14 mouse cellular contexts compared by ENCODE assay signal in the genomic region with DNA sequence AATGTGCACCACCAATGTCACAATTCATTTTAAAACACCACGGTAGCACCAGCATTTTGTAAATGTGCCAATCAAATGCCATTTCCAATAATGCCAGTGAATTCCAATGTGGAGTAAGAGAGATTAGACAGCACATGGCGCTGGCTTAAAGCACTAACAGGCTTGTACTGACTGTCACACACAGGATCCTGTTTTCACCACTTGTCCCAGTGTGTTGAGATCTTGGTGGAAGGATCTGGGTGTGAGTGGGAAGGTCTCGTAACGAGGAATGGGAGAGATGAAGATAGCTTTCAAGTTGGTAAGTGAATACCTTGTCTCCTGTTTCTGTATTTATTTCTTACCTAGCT. TPM values are rescaled to one million over a fixed set of nuclear protein-coding genes. Genes with fewer than 3 reads are reported as not detected.
DNase-seq lines count a peak whose midpoint lies in the region; ATAC-seq and TF ChIP-seq lines count a peak whose summit lies in the region.
"Had no signal": no experiment of that assay in that cellular context is flagged by ENCODE, and none has a peak within 500 bp of the region (broad histone marks: within the 10 kb centered on the region; RNA-seq: fewer than 3 reads in every experiment).

No protein-coding gene starts in this region.

- peak overlapping the region; percentile 74 for H3K27ac ChIP-seq in heart, embryonic 12.5 days (ENCODE audit: poor library complexity, severe bottlenecking)
- H3K27ac ChIP-seq in liver, adult 2 months (replicated peaks; ENCODE audit: insufficient read depth, low read depth, low read length), result peak overlapping the region; percentile 91
- peak overlapping the region; percentile 54 for H3K27ac ChIP-seq in intestine, embryonic 15.5 days
- H3K27ac ChIP-seq in forebrain, embryonic 16.5 days (ENCODE audit: low read length), result no peak overlapping the region

- H3K4me2 ChIP-seq in heart, embryonic 12.5 days, result peak overlapping the region; percentile 45
- 0 out of 2 replicates have a peak overlapping the region, but pooled peaks have one; percentile 3 for H3K4me2 ChIP-seq in intestine, embryonic 15.5 days (replicated peaks)
- H3K4me2 ChIP-seq in forebrain, embryonic 16.5 days (ENCODE audit: low read length), result no peak overlapping the region

- 16% methylated on average over 4 of the region's 4 CpGs for WGBS in heart, embryonic 12.5 days
- 12% methylated on average over 4 of the region's 4 CpGs for WGBS in liver, adult 2 months
- WGBS in intestine, embryonic 15.5 days, result 63% methylated on average over 4 of the region's 4 CpGs
- 62% methylated on average over 4 of the region's 4 CpGs for WGBS in forebrain, embryonic 16.5 days

- DNase-seq in heart, postnatal 14 days, result no peak
- no peak for DNase-seq in liver, adult 2 months (ENCODE audit: extremely low read depth, low read depth, low spot score)
- DNase-seq in liver, result no peak
- no peak for DNase-seq in right cerebral cortex, postnatal 4 days
- DNase-seq: cerebellum, adult 11-12 months; left cerebral cortex, postnatal 4 days; right cerebral cortex, adult 18-20 months had no signal

- TF ChIP-seq POLR2A in liver, adult 2 months (IDR thresholded peaks at IDR 0.05; ENCODE audit: extremely low read depth, insufficient read depth, low read length), result no peak

- H3K27me3 ChIP-seq in heart, embryonic 12.5 days (replicated peaks), result no peaks in the 10 kb centered on the region
- H3K27me3 ChIP-seq in liver, adult 2 months (ENCODE audit: control insufficient read depth, insufficient read depth, low read length), result no peaks in the 10 kb centered on the region
- H3K27me3 ChIP-seq in intestine, embryonic 15.5 days (replicated peaks), result no peaks in the 10 kb centered on the region
- H3K27me3 ChIP-seq in forebrain, embryonic 16.5 days (replicated peaks; ENCODE audit: control insufficient read depth, insufficient read depth, low read length), result no peaks in the 10 kb centered on the region

- no peak for ATAC-seq in heart, embryonic 12.5 days (ENCODE audit: insufficient number of reproducible peaks, low FRiP score)
- ATAC-seq in intestine, embryonic 15.5 days, result peak; percentile 22
- ATAC-seq in megakaryocyte progenitor cell, adult 5-6 weeks (replicated peaks; ENCODE audit: poor library complexity), result peak; percentile 35
- ATAC-seq in forebrain, embryonic 16.5 days, result no peak
- ATAC-seq: inflammation-experienced regulatory T-cells, adult 6 months; lung, postnatal 0 days had no signal

- no peaks in the 10 kb centered on the region for H3K79me2 ChIP-seq in liver, adult 2 months (ENCODE audit: control insufficient read depth, insufficient read depth, low read length)

- no peak overlapping the region; the same call in 1 of the 2 replicates for H3K9ac ChIP-seq in heart, embryonic 12.5 days
- peak overlapping the region; percentile 42; the same call in 1 of the 2 replicates for H3K9ac ChIP-seq in liver, adult 2 months (ENCODE audit: low read depth, low read length)
- no peak overlapping the region for H3K9ac ChIP-seq in intestine, embryonic 15.5 days
- no peak overlapping the region for H3K9ac ChIP-seq in forebrain, embryonic 16.5 days (replicated peaks; ENCODE audit: low read depth, low read length)

- TF ChIP-seq CTCF in liver, adult 2 months (IDR thresholded peaks at IDR 0.05; ENCODE audit: low read depth, low read length), result no peak

- H3K36me3 ChIP-seq in heart, embryonic 12.5 days, result peaks cover 18% of the 10 kb centered on the region
- peaks cover 14% of the 10 kb centered on the region for H3K36me3 ChIP-seq in liver, adult 2 months (ENCODE audit: control insufficient read depth, insufficient read depth, low read length)
- 0 out of 2 replicates have a peak, but pooled peaks cover 2% of the 10 kb centered on the region for H3K36me3 ChIP-seq in intestine, embryonic 15.5 days
- no peaks in the 10 kb centered on the region; the same call in 1 of the 2 replicates for H3K36me3 ChIP-seq in forebrain, embryonic 16.5 days (ENCODE audit: control insufficient read depth, insufficient read depth)

- no peak overlapping the region for H3K4me3 ChIP-seq in heart, embryonic 12.5 days
- no peak overlapping the region for H3K4me3 ChIP-seq in liver, adult 2 months (ENCODE audit: insufficient read depth, low read depth, low read length)
- no peak overlapping the region for H3K4me3 ChIP-seq in intestine, embryonic 15.5 days (replicated peaks)
- H3K4me3 ChIP-seq in forebrain, embryonic 16.5 days (replicated peaks; ENCODE audit: low read length), result no peak overlapping the region

- H3K4me1 ChIP-seq in heart, embryonic 12.5 days (replicated peaks), result peaks cover 44% of the 10 kb centered on the region
- H3K4me1 ChIP-seq in liver, adult 2 months (ENCODE audit: control insufficient read depth, insufficient read depth, low read length), result peaks cover 15% of the 10 kb centered on the region
- H3K4me1 ChIP-seq in intestine, embryonic 15.5 days (replicated peaks), result 0 out of 2 replicates have a peak, but pooled peaks cover 5% of the 10 kb centered on the region
- no peaks in the 10 kb centered on the region for H3K4me1 ChIP-seq in forebrain, embryonic 16.5 days (replicated peaks; ENCODE audit: control insufficient read depth, insufficient read depth, low read length)

- no peaks in the 10 kb centered on the region for H3K9me3 ChIP-seq in heart, embryonic 12.5 days (replicated peaks)
- H3K9me3 ChIP-seq in intestine, embryonic 15.5 days, result no peaks in the 10 kb centered on the region
- H3K9me3 ChIP-seq in forebrain, embryonic 16.5 days (ENCODE audit: control insufficient read depth, low read length), result no peaks in the 10 kb centered on the region

- intact Hi-C loops in heart, postnatal 14 days (cut with DNase I), result no loop called here

RNA-seq across cellular contexts. Expression of a gene that starts 26.1 kb away (rescaled TPM):
- polyA plus RNA-seq in heart, embryonic 12.5 days (2016; fragmentation: Nextera tagmentation; extraction: Ambion mirVana), result 311 and 316 TPM in 2 replicates
- 100 to 1,000 TPM; 143 to 187 TPM for total RNA-seq in heart, postnatal 14 days (2021)
- total RNA-seq in liver, adult 2 months (2014; rRNA removed), result 23.0 and 23.6 TPM in 2 replicates
- polyA plus RNA-seq in liver, adult 2 months (2012; rRNA removed), result 44.6 and 50.7 TPM in 2 replicates
- 195 and 211 TPM in 2 replicates for polyA plus RNA-seq in intestine, embryonic 15.5 days (2015; fragmentation: Nextera tagmentation; extraction: Ambion mirVana)
- 49.9 and 83.4 TPM in 2 replicates for total RNA-seq in megakaryocyte progenitor cell, adult 5-6 weeks (2015)
- total RNA-seq in megakaryocyte progenitor cell, adult 5-6 weeks (2017), result 36.9 and 46.5 TPM in 2 replicates
- 12.5 and 18.3 TPM in 2 replicates for polyA plus RNA-seq in forebrain, embryonic 16.5 days (2015; fragmentation: Nextera tagmentation; extraction: Ambion mirVana)
- total RNA-seq: MEL had no signal

Comparison
In these comparisons a context has a peak if more than half of its experiments do, and no peak if none do; other contexts are left out.
1. ATAC-seq: peak in intestine, embryonic 15.5 days (single experiment) and megakaryocyte progenitor cell, adult 5-6 weeks (single experiment); none in heart, embryonic 12.5 days (single experiment) and forebrain, embryonic 16.5 days (single experiment).